Mouse (Mus musculus) intestine, embryonic 14.5 days (tissue): Measurements from ENCODE around the gene Ccdc32. TPM values are rescaled to one million over a fixed set of nuclear protein-coding genes. Genes with fewer than 3 reads are reported as not detected.
"Not testable (repeated sequence)": the region's sequence is repeated elsewhere in the genome, so short reads cannot be mapped to it uniquely, and the experiment has no call there.

Source experiments
- ATAC-seq: fragments of 200-750 bp; cut with Nextera tagmentation; replicated peaks from 2 replicates; pipeline ENCODE4 v1.8.0; 2017; ENCODE audit warnings: low read depth, moderate number of reproducible peaks, moderate TSS enrichment, moderate library complexity; ENCODE audit not compliant: low FRiP score, low TSS enrichment
- DNase-seq: peaks from one replicate; pipeline ENCODE4 v3.0.0-alpha.2; 2018; ENCODE audit warnings: low spot score
- H3K27ac ChIP-seq: fragments of 300-500 bp; sonication (generic); 2 replicates; pipeline ENCODE4 v1.5.1; 2014; ENCODE audit warnings: low read depth, mild to moderate bottlenecking, control low read depth
- H3K27me3 ChIP-seq: fragments of 300-500 bp; sonication (generic); replicated peaks from 2 replicates; pipeline ENCODE4 v1.6.1; 2014; ENCODE audit warnings: low read length, control low read depth; ENCODE audit not compliant: control insufficient read depth, insufficient read depth
- H3K36me3 ChIP-seq: fragments of 300-500 bp; sonication (generic); 2 replicates; pipeline ENCODE4 v1.6.1; 2014; ENCODE audit warnings: low read length, control low read depth; ENCODE audit not compliant: control insufficient read depth, insufficient read depth
- H3K4me1 ChIP-seq: fragments of 300-500 bp; sonication (generic); replicated peaks from 2 replicates; pipeline ENCODE4 v1.6.1; 2014; ENCODE audit warnings: low read length, control low read depth, mixed read lengths; ENCODE audit not compliant: control insufficient read depth, insufficient read depth
- H3K4me2 ChIP-seq: fragments of 300-500 bp; sonication (generic); 2 replicates; pipeline ENCODE4 v1.6.1; 2014; ENCODE audit warnings: low read length
- H3K4me3 ChIP-seq: fragments of 300-500 bp; sonication (generic); 2 replicates; pipeline ENCODE4 v1.5.1; 2014; ENCODE audit warnings: low read depth, low read length, control low read depth, mixed read lengths
- H3K9ac ChIP-seq: fragments of 300-500 bp; sonication (generic); 2 replicates; pipeline ENCODE4 v1.6.1; 2014; ENCODE audit warnings: mild to moderate bottlenecking, low read length
- H3K9me3 ChIP-seq: fragments of 300-500 bp; sonication (generic); 2 replicates; pipeline ENCODE4 v1.6.1; 2016; ENCODE audit warnings: low read length, control low read depth; ENCODE audit not compliant: control insufficient read depth
- WGBS: fragments of 180-500 bp; shearing (Covaris S2); extraction: QIAGEN DNeasy Blood & Tissue Kit; methylation state at CpG from one replicate; pipeline ENCODE4 v1.1.7; 2014; 5-methylcytosine and 5-hydroxymethylcytosine counted together
- polyA plus RNA-seq: library from polyadenylated mRNA; unstranded; fragments of >200 nt; fragmentation: Nextera tagmentation; extraction: Ambion mirVana; gene quantifications from 2 replicates; pipeline ENCODE4 v1.2.1, GENCODE M21; 2014

The Ccdc32 gene
- polyA plus RNA-seq, 1 experiment from 2014 or later: 21.0 TPM

GRCm38 (mm10) chr2:119019131-119019530 is 10.1 kb downstream of the Ccdc32 start:
- Histone ChIP-seq H3K4me1 (no peaks in the 10 kb centered on the region; the same call in 1 of the 2 replicates), H3K4me2 (peak overlapping the region; percentile 2), H3K36me3 (peaks cover 48% of the 10 kb centered on the region), H3K9ac (no peak overlapping the region), H3K27me3 (no peaks in the 10 kb centered on the region), H3K4me3 (no peak overlapping the region), H3K27ac (peak overlapping the region; percentile 57; the same call in 1 of the 2 replicates), H3K9me3 (no peaks in the 10 kb centered on the region)
- WGBS: 15% methylated on average over 5 of the region's 5 CpGs
- DNase-seq: no peak
- no peak for ATAC-seq

DNA sequence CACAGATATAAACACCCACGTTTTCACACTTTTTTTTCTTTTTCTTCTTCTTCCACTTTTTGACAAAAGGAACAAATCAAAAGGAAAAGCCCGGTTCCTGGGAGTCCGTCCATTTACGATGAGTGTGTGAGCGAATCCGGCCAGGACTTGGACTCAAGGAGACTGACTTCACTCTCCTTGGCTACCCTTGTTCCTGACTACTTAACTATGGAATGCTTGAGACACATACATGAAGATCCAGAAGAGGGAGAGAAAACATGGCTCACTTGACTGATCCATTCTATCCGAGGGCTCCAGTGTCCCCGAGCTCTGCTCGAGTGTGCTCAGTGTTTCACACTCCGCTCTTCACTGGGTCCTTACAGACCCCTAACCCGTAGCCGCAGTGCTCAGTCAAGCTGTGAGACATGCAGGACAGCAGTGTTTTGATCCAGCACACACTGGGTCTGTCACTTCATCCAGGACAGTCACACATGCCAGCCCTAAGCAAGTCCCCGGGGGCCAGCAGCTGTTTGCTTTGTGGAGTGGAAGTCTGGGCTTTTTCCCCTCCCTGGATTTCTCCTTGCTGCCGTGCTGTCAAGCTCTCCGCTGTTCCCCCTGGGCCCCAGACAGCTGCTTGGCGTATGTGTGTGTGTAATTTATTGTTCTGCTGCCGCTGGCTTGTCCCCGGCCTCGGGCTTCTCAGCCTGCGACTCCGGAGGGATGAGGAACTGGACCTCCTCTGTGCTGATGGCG is 10.6 kb downstream of the Ccdc32 start:
- WGBS: 42% methylated on average over 22 of the region's 22 CpGs
- Histone ChIP-seq H3K4me2 (peak overlapping the region; percentile 2), H3K27me3 (no peaks in the 10 kb centered on the region), H3K9ac (no peak overlapping the region), H3K9me3 (no peaks in the 10 kb centered on the region), H3K4me3 (no peak overlapping the region), H3K27ac (peak overlapping the region; percentile 57), H3K36me3 (peaks cover 45% of the 10 kb centered on the region), H3K4me1 (no peaks in the 10 kb centered on the region; the same call in 1 of the 2 replicates)
- ATAC-seq (peak; percentile 50), DNase-seq (peak; percentile 71)

GRCm38 (mm10) chr2:119017647-119018046 is 11.5 kb downstream of the Ccdc32 start:
- H3K4me1 ChIP-seq: no peaks in the 10 kb centered on the region; the same call in 1 of the 2 replicates
- DNase-seq (no peak), ATAC-seq (no peak)
- H3K9me3 ChIP-seq: no peaks in the 10 kb centered on the region
- H3K9ac ChIP-seq: no peak overlapping the region
- H3K4me2 ChIP-seq: no peak overlapping the region
- no peak overlapping the region for H3K4me3 ChIP-seq
- H3K27me3 ChIP-seq: no peaks in the 10 kb centered on the region
- 89% methylated on average over 3 of the region's 3 CpGs for WGBS
- no peak overlapping the region for H3K27ac ChIP-seq
- peaks cover 41% of the 10 kb centered on the region for H3K36me3 ChIP-seq

GRCm38 (mm10) chr2:119016312-119016711 is 12.9 kb downstream of the Ccdc32 start:
- not testable (repeated sequence) for H3K27me3 ChIP-seq, H3K9me3 ChIP-seq, H3K4me2 ChIP-seq, ATAC-seq, DNase-seq, H3K27ac ChIP-seq, H3K9ac ChIP-seq, H3K4me3 ChIP-seq, H3K4me1 ChIP-seq
- WGBS: 76% methylated on average over 4 of the region's 4 CpGs
- peaks cover 29% of the 10 kb centered on the region for H3K36me3 ChIP-seq

DNA sequence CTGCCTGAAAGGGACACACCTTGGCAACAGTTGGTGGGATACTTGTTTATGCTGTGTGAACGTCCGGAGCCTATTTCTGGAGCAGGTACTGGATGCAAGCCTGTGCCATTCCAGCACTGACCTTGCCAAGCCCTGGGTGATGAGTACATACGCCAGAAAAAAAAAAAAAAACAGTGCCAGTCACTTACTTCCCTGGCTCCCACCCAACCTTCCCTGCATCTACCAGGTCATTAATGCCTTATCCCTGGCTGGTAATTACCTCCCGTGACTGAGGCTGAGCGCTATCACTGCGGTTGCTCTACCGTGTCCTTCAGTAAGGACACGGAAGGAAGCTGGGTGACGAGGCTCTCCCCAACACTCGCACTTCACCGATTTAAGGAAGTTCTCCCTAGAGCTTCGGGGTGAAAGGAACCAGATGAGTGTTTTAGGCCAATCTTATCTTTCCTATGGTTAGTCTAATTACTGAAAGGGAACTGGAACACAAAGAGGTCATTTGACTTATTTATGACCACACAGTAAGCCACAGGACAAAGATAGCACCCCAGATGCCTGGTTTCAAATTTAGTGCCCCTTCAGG is 13.5 kb downstream of the Ccdc32 start:
- H3K4me2 ChIP-seq: no peak overlapping the region
- ATAC-seq (no peak), DNase-seq (no peak)
- H3K9me3 ChIP-seq: no peaks in the 10 kb centered on the region
- no peaks in the 10 kb centered on the region for H3K27me3 ChIP-seq
- peaks cover 23% of the 10 kb centered on the region for H3K36me3 ChIP-seq
- H3K9ac ChIP-seq: no peak overlapping the region
- H3K4me3 ChIP-seq: no peak overlapping the region
- 68% methylated on average over 12 of the region's 12 CpGs for WGBS
- H3K27ac ChIP-seq: no peak overlapping the region
- H3K4me1 ChIP-seq: no peaks in the 10 kb centered on the region; the same call in 1 of the 2 replicates

GRCm38 (mm10) chr2:119014989-119015388 is 14.2 kb downstream of the Ccdc32 start:
- Histone ChIP-seq H3K36me3 (peaks cover 18% of the 10 kb centered on the region), H3K9ac (no peak overlapping the region), H3K9me3 (no peaks in the 10 kb centered on the region), H3K27ac (no peak overlapping the region), H3K4me2 (no peak overlapping the region), H3K4me3 (no peak overlapping the region), H3K27me3 (no peaks in the 10 kb centered on the region), H3K4me1 (no peaks in the 10 kb centered on the region; the same call in 1 of the 2 replicates)
- DNase-seq: no peak
- 76% methylated on average over 7 of the region's 7 CpGs for WGBS
- no peak for ATAC-seq

DNA sequence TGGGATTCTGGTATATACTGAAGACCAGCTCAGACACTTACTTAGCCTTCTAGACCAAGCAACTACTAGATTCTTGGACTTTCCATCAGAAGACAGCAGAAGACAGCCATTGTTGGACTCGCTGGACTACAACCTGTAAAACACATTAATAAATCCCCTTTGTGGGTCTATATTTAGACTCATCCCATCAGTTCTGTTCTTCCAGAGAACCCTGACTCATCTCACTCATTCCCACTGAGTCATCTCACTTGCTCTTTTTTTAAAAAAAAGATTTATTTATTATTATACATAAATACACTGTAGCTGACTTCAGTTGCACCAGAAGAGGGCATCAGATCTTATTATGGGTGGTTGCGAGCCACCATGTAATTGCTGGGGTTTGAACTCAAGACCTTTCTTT is 19.8 kb downstream of the Ccdc32 start:
- H3K4me2 ChIP-seq: no peak overlapping the region
- H3K9me3 ChIP-seq: no peaks in the 10 kb centered on the region
- no peak overlapping the region for H3K27ac ChIP-seq
- WGBS: 94% methylated on average over 2 of the region's 2 CpGs
- no peak overlapping the region for H3K4me3 ChIP-seq
- H3K9ac ChIP-seq: no peak overlapping the region
- ATAC-seq (no peak), DNase-seq (no peak)
- no peaks in the 10 kb centered on the region for H3K4me1 ChIP-seq
- no peaks in the 10 kb centered on the region for H3K27me3 ChIP-seq
- H3K36me3 ChIP-seq: no peaks in the 10 kb centered on the region

DNA sequence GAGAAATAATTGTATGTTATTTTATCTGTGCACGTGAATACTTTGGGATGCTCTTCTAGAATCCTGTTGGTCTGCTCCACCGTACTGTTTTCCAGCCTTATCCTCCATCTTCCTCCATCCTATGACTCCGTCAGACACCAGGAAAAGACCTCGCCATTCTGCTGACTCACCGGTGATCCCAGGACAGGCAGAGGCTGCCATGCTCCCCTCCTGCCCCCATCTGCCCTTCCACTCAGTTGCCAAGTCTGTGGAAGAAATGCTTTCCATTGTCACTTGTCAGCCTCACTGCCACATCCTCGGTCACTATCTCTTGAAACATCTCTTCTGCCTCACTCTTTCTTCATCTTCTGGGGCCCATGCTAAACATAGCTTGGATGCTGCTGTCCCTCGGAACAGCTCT is 22.3 kb downstream of the Ccdc32 start:
- Histone ChIP-seq H3K4me1 (no peaks in the 10 kb centered on the region), H3K4me3 (no peak overlapping the region), H3K9ac (no peak overlapping the region), H3K9me3 (no peaks in the 10 kb centered on the region), H3K4me2 (no peak overlapping the region), H3K27ac (no peak overlapping the region), H3K27me3 (no peaks in the 10 kb centered on the region), H3K36me3 (no peaks in the 10 kb centered on the region)
- no peak for ATAC-seq
- no peak for DNase-seq
- WGBS: 83% methylated on average over 7 of the region's 7 CpGs
